Mouse (Mus musculus): ENCODE results near the gene Hilpda. TPM values are rescaled to one million over a fixed set of nuclear protein-coding genes. Genes with fewer than 3 reads are reported as not detected.

Gene Hilpda
- 7.8 and 16.3 TPM in 2 replicates for total RNA-seq (2014; fragmentation: Nextera tagmentation)
- total RNA-seq (2017): 31.1 and 34.4 TPM in 2 replicates
- polyA plus RNA-seq (2012): 36.0 and 43.0 TPM in 2 replicates

GRCm38 (mm10) chr6:29272312-29273072 is at the start of gene Hilpda:
Gene Hilpda, plus strand, starts transcription at chr6:29272488.
- DNase-seq (ENCODE audit: low spot score) (peak; percentile 98), ATAC-seq (ENCODE audit: extremely low read depth, insufficient number of reproducible peaks, low FRiP score, poor library complexity, severe bottlenecking) (peak; percentile 89)
- 0 out of 2 replicates have a peak, but pooled peaks cover 6% of the 10 kb centered on the region for H3K27me3 ChIP-seq (ENCODE audit: insufficient read depth, low read length)
- H3K9me3 ChIP-seq (replicated peaks): no peaks in the 10 kb centered on the region
- peaks cover 38% of the 10 kb centered on the region for H3K36me3 ChIP-seq (replicated peaks)
- TF ChIP-seq POLR2AphosphoS5 (IDR thresholded peaks at IDR 0.05; ENCODE audit: insufficient replicate concordance, low read depth, low read length) (no peak), TAL1 (conservative IDR thresholded peaks at IDR 0.05; ENCODE audit: low read depth, low read length) (no peak), CTCF (IDR thresholded peaks at IDR 0.05; ENCODE audit: low read depth, low read length) (no peak), GATA2 (IDR thresholded peaks at IDR 0.05; ENCODE audit: borderline replicate concordance, low read depth, low read length) (no peak), GATA1 (IDR thresholded peaks at IDR 0.05; ENCODE audit: borderline replicate concordance, low read length) (no peak)
- peak within 1 kb of the TSS; percentile 82 for H3K4me3 ChIP-seq (ENCODE audit: low read depth, low read length)
- H3K4me1 ChIP-seq (ENCODE audit: insufficient read depth, low read depth, low read length): peaks cover 25% of the 10 kb centered on the region

- Histone ChIP-seq H3K27me3 (ENCODE audit: insufficient read depth, low read length) (peaks cover 45% of the 10 kb centered on the region), H3K4me1 (ENCODE audit: insufficient read depth, low read depth, low read length) (peaks cover 8% of the 10 kb centered on the region), H3K4me3 (ENCODE audit: low read depth, low read length) (no peak overlapping the region), H3K9me3 (replicated peaks) (no peaks in the 10 kb centered on the region), H3K36me3 (replicated peaks) (no peaks in the 10 kb centered on the region)
- ATAC-seq (ENCODE audit: extremely low read depth, insufficient number of reproducible peaks, low FRiP score, poor library complexity, severe bottlenecking) (peak; percentile 8; the same call in 1 of the 2 replicates), DNase-seq (ENCODE audit: low spot score) (no peak)
- TF ChIP-seq GATA2 (IDR thresholded peaks at IDR 0.05; ENCODE audit: borderline replicate concordance, low read depth, low read length) (no peak), POLR2AphosphoS5 (IDR thresholded peaks at IDR 0.05; ENCODE audit: insufficient replicate concordance, low read depth, low read length) (no peak), GATA1 (IDR thresholded peaks at IDR 0.05; ENCODE audit: borderline replicate concordance, low read length) (no peak), TAL1 (conservative IDR thresholded peaks at IDR 0.05; ENCODE audit: low read depth, low read length) (no peak), CTCF (IDR thresholded peaks at IDR 0.05; ENCODE audit: low read depth, low read length) (no peak)
Measured at GRCm38 (mm10) chr6:29229265-29229913, 42.9 kb upstream of the Hilpda start.

GRCm38 (mm10) chr6:29230386-29230785 is 41.9 kb upstream of the Hilpda start:
- Histone ChIP-seq H3K27me3 (ENCODE audit: insufficient read depth, low read length) (peaks cover 51% of the 10 kb centered on the region), H3K36me3 (replicated peaks) (no peaks in the 10 kb centered on the region), H3K9me3 (replicated peaks) (no peaks in the 10 kb centered on the region), H3K4me1 (ENCODE audit: insufficient read depth, low read depth, low read length) (peaks cover 8% of the 10 kb centered on the region), H3K4me3 (ENCODE audit: low read depth, low read length) (no peak overlapping the region)
- no peak for DNase-seq (ENCODE audit: low spot score)
- ATAC-seq (ENCODE audit: extremely low read depth, insufficient number of reproducible peaks, low FRiP score, poor library complexity, severe bottlenecking): no peak
- TF ChIP-seq GATA1 (IDR thresholded peaks at IDR 0.05; ENCODE audit: borderline replicate concordance, low read length) (no peak), CTCF (IDR thresholded peaks at IDR 0.05; ENCODE audit: low read depth, low read length) (no peak), GATA2 (IDR thresholded peaks at IDR 0.05; ENCODE audit: borderline replicate concordance, low read depth, low read length) (no peak), POLR2AphosphoS5 (IDR thresholded peaks at IDR 0.05; ENCODE audit: insufficient replicate concordance, low read depth, low read length) (no peak), TAL1 (conservative IDR thresholded peaks at IDR 0.05; ENCODE audit: low read depth, low read length) (no peak)

DNA sequence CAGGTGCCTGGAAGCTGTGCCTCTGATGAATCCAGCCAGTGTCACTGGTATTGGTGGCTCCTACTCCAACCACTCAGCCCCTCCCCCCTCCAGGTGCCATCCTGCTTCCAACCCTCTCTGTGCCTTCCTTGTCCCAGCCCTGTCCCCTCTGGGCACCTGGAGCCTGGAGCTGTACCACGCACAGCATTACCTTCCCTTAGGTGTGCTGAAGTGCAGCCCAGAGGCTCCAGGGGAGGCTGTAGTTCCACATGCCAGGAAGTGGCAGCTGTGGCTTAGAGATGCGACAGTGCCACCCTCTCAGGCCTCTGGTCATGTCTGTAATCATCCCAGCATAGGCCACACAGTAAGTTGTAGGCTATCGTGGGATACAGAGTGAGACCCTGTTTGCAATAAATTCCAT is 40.5 kb upstream of the Hilpda start:
- ATAC-seq (ENCODE audit: extremely low read depth, insufficient number of reproducible peaks, low FRiP score, poor library complexity, severe bottlenecking) (no peak), DNase-seq (ENCODE audit: low spot score) (no peak)
- H3K4me1 ChIP-seq (ENCODE audit: insufficient read depth, low read depth, low read length): peaks cover 8% of the 10 kb centered on the region

DNA sequence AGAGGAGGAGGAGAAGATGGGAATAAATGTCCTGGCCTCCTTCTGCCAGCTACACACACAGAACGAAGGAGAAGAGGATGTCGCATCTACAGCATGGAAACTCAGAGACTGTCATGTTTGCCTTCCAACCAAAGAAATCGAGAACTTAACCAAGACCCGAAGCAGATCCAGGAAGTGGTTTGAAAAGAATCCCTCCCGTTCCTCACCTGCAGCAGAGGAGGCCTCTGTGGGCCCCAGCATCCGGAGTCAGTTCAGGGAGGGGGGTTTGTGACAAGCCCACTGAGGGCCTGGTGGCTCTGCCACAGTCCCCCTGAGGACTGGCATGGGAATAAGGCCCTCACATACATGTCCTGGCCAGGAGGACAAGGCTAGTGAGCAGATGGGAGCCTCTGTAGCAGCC is 40.0 kb upstream of the Hilpda start:
- peaks cover 8% of the 10 kb centered on the region for H3K4me1 ChIP-seq (ENCODE audit: insufficient read depth, low read depth, low read length)
- no peak overlapping the region for H3K4me3 ChIP-seq (ENCODE audit: low read depth, low read length)
- no peaks in the 10 kb centered on the region for H3K36me3 ChIP-seq (replicated peaks)
- peaks cover 53% of the 10 kb centered on the region for H3K27me3 ChIP-seq (ENCODE audit: insufficient read depth, low read length)
- DNase-seq (ENCODE audit: low spot score): no peak
- ATAC-seq (ENCODE audit: extremely low read depth, insufficient number of reproducible peaks, low FRiP score, poor library complexity, severe bottlenecking): no peak
- TF ChIP-seq GATA1 (IDR thresholded peaks at IDR 0.05; ENCODE audit: borderline replicate concordance, low read length) (no peak), POLR2AphosphoS5 (IDR thresholded peaks at IDR 0.05; ENCODE audit: insufficient replicate concordance, low read depth, low read length) (no peak), CTCF (IDR thresholded peaks at IDR 0.05; ENCODE audit: low read depth, low read length) (no peak)
- no peaks in the 10 kb centered on the region for H3K9me3 ChIP-seq (replicated peaks)

More for the DNA sequence above, 40.5 kb upstream of the Hilpda start:
- no peaks in the 10 kb centered on the region for H3K36me3 ChIP-seq (replicated peaks)
- no peak overlapping the region for H3K4me3 ChIP-seq (ENCODE audit: low read depth, low read length)
- no peaks in the 10 kb centered on the region for H3K9me3 ChIP-seq (replicated peaks)
- TF ChIP-seq GATA2 (IDR thresholded peaks at IDR 0.05; ENCODE audit: borderline replicate concordance, low read depth, low read length) (no peak), GATA1 (IDR thresholded peaks at IDR 0.05; ENCODE audit: borderline replicate concordance, low read length) (no peak), TAL1 (conservative IDR thresholded peaks at IDR 0.05; ENCODE audit: low read depth, low read length) (no peak), CTCF (IDR thresholded peaks at IDR 0.05; ENCODE audit: low read depth, low read length) (no peak), POLR2AphosphoS5 (IDR thresholded peaks at IDR 0.05; ENCODE audit: insufficient replicate concordance, low read depth, low read length) (no peak)
- peaks cover 50% of the 10 kb centered on the region for H3K27me3 ChIP-seq (ENCODE audit: insufficient read depth, low read length)

DNA sequence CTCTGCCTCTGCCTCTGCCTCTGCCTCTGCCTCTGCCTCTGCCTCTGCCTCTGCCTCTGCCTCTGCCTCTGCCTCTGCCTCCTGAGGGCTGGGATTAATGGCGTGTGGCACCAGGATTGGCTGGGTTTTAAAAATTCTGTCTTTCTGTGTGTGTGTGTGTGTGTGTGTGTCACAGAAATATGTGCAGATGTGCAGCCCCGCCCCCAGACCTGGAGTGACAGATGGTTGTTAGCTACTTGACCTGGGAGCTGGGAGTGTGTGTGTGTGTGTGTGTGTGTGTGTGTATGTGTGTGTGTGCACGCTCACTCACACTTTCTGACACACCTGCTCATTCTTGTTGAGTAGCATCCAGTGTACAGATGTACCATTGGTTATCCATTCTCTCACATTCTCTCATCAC is 38.6 kb upstream of the Hilpda start:
- H3K4me1 ChIP-seq (ENCODE audit: insufficient read depth, low read depth, low read length): peaks cover 8% of the 10 kb centered on the region
- ATAC-seq (ENCODE audit: extremely low read depth, insufficient number of reproducible peaks, low FRiP score, poor library complexity, severe bottlenecking) (no peak), DNase-seq (ENCODE audit: low spot score) (no peak)
- H3K36me3 ChIP-seq (replicated peaks): no peaks in the 10 kb centered on the region
- peaks cover 43% of the 10 kb centered on the region for H3K27me3 ChIP-seq (ENCODE audit: insufficient read depth, low read length)
- no peak overlapping the region for H3K4me3 ChIP-seq (ENCODE audit: low read depth, low read length)
- H3K9me3 ChIP-seq (replicated peaks): no peaks in the 10 kb centered on the region
- no peak for TF ChIP-seq POLR2AphosphoS5 (IDR thresholded peaks at IDR 0.05; ENCODE audit: insufficient replicate concordance, low read depth, low read length)
- TF ChIP-seq CTCF (IDR thresholded peaks at IDR 0.05; ENCODE audit: low read depth, low read length): no peak
- no peak for TF ChIP-seq GATA1 (IDR thresholded peaks at IDR 0.05; ENCODE audit: borderline replicate concordance, low read length)
- TF ChIP-seq TAL1 (conservative IDR thresholded peaks at IDR 0.05; ENCODE audit: low read depth, low read length): no peak
- TF ChIP-seq GATA2 (IDR thresholded peaks at IDR 0.05; ENCODE audit: borderline replicate concordance, low read depth, low read length): no peak

Measured in G1E (cell line).